Mouse (Mus musculus) embryonic fibroblast, embryonic 13.5 days (primary cell): ENCODE measurements around the gene Jph4.

Experiments used
- CTCF ChIP-seq: IDR thresholded peaks from 2 replicates; pipeline ENCODE4 v1.5.1; 2011; ENCODE audit warnings: mild to moderate bottlenecking, control low read depth, low read length, moderate library complexity, borderline replicate concordance; ENCODE audit not compliant: insufficient read depth
- POLR2A ChIP-seq: IDR thresholded peaks from 2 replicates; pipeline ENCODE4 v1.6.1; 2011; ENCODE audit warnings: low read depth, mild to moderate bottlenecking, control low read depth, low read length, moderate library complexity

GRCm38 (mm10) chr14:55079214-55079970 lies 37.3 kb downstream of the Jph4 start:
- peak; percentile 79 for TF ChIP-seq CTCF
- no peak for TF ChIP-seq POLR2A
